Comparison of ENCODE assay signal across 7 mouse cellular contexts in genomic region chr7:73540202-73541078, GRCm38 (mm10). TPM values are rescaled to one million over a fixed set of nuclear protein-coding genes. Genes with fewer than 3 reads are reported as not detected.
DNase-seq lines count a peak whose midpoint lies in the region; ATAC-seq and TF ChIP-seq lines count a peak whose summit lies in the region.

No protein-coding gene starts in this region.

- H3K27ac ChIP-seq in testis, adult 2 months (ENCODE audit: control insufficient read depth, insufficient read depth, low read depth, low read length), result peak overlapping the region; percentile 61; the same call in 1 of the 2 replicates
- H3K27ac ChIP-seq in embryonic fibroblast, embryonic 13.5 days (ENCODE audit: insufficient read depth, low read length), result peak overlapping the region; percentile 94
- peak overlapping the region; percentile 74 for H3K27ac ChIP-seq in limb, embryonic 13.5 days
- peak overlapping the region; percentile 82 for H3K27ac ChIP-seq in stomach, embryonic 15.5 days

- H3K4me2 ChIP-seq in limb, embryonic 13.5 days (replicated peaks), result peak overlapping the region; percentile 60
- peak overlapping the region; percentile 48 for H3K4me2 ChIP-seq in stomach, embryonic 15.5 days

- under 1% methylated on average over 12 of the region's 12 CpGs for WGBS in limb, embryonic 13.5 days
- WGBS in stomach, embryonic 15.5 days, result under 1% methylated on average over 12 of the region's 12 CpGs

- H3K36me3 ChIP-seq in testis, adult 2 months (ENCODE audit: control insufficient read depth, insufficient read depth, low read length), result no peaks in the 10 kb centered on the region
- peaks cover 13% of the 10 kb centered on the region for H3K36me3 ChIP-seq in limb, embryonic 13.5 days
- H3K36me3 ChIP-seq in stomach, embryonic 15.5 days, result no peaks in the 10 kb centered on the region

- DNase-seq in testis, postnatal 14 days (ENCODE audit: low spot score), result no peak
- DNase-seq in gastrocnemius, postnatal 36 days, result no peak
- no peak for DNase-seq in kidney, postnatal 25 days

- no peaks in the 10 kb centered on the region for H3K27me3 ChIP-seq in testis, adult 2 months (ENCODE audit: control insufficient read depth, insufficient read depth, low read length)
- H3K27me3 ChIP-seq in limb, embryonic 13.5 days, result no peaks in the 10 kb centered on the region
- no peaks in the 10 kb centered on the region for H3K27me3 ChIP-seq in stomach, embryonic 15.5 days (replicated peaks)

- peak overlapping the region; percentile 90 for H3K9ac ChIP-seq in limb, embryonic 13.5 days
- H3K9ac ChIP-seq in stomach, embryonic 15.5 days, result peak overlapping the region; percentile 61; the same call in 1 of the 2 replicates

- no peak for TF ChIP-seq CTCF in testis, adult 2 months (IDR thresholded peaks at IDR 0.05; ENCODE audit: control insufficient read depth, insufficient read depth, insufficient replicate concordance, low read depth, low read length)
- no peak for TF ChIP-seq CTCF in embryonic fibroblast, embryonic 13.5 days (IDR thresholded peaks at IDR 0.05; ENCODE audit: borderline replicate concordance, insufficient read depth, low read length)

- no peak for TF ChIP-seq POLR2A in testis, adult 2 months (IDR thresholded peaks at IDR 0.05; ENCODE audit: control insufficient read depth, low read depth, low read length)
- no peak for TF ChIP-seq POLR2A in embryonic fibroblast, embryonic 13.5 days (IDR thresholded peaks at IDR 0.05; ENCODE audit: low read depth, low read length)

- no peak for ATAC-seq in limb, embryonic 13.5 days (ENCODE audit: low FRiP score, low read depth)
- ATAC-seq in stomach, embryonic 15.5 days (ENCODE audit: insufficient read depth, low FRiP score, low read depth), result no peak

- H3K4me3 ChIP-seq in testis, adult 2 months (ENCODE audit: control insufficient read depth, low read depth, low read length), result peak overlapping the region; percentile 57; the same call in 1 of the 2 replicates
- peak overlapping the region; percentile 98 for H3K4me3 ChIP-seq in embryonic fibroblast, embryonic 13.5 days (ENCODE audit: insufficient read depth, low read length)
- H3K4me3 ChIP-seq in limb, embryonic 13.5 days, result peak overlapping the region; percentile 74
- H3K4me3 ChIP-seq in stomach, embryonic 15.5 days (replicated peaks), result peak overlapping the region; percentile 51

- intact Hi-C loops in gastrocnemius, postnatal 36 days (cut with DNase I), result loop anchor here (2.0 kb wide), 2 partner anchors 16 to 78 kb away; no protein-coding TSS in a partner anchor

- H3K9me3 ChIP-seq in limb, embryonic 13.5 days, result no peaks in the 10 kb centered on the region
- no peaks in the 10 kb centered on the region for H3K9me3 ChIP-seq in stomach, embryonic 15.5 days

- H3K4me1 ChIP-seq in testis, adult 2 months (ENCODE audit: control insufficient read depth, insufficient read depth, low read length), result peaks cover 4% of the 10 kb centered on the region; the same call in 1 of the 2 replicates
- H3K4me1 ChIP-seq in embryonic fibroblast, embryonic 13.5 days (ENCODE audit: control insufficient read depth, insufficient read depth, low read length), result peaks cover 7% of the 10 kb centered on the region; the same call in 1 of the 2 replicates
- peaks cover 20% of the 10 kb centered on the region for H3K4me1 ChIP-seq in limb, embryonic 13.5 days
- H3K4me1 ChIP-seq in stomach, embryonic 15.5 days, result peaks cover 9% of the 10 kb centered on the region; the same call in 1 of the 2 replicates

RNA-seq across cellular contexts. Expression of gene Chd2, which starts 1.2 kb away (rescaled TPM):
- 17.7 and 20.6 TPM in 2 replicates for polyA plus RNA-seq in testis, adult 2 months (2012; rRNA removed)
- 45.2 and 51.4 TPM in 2 replicates for polyA plus RNA-seq in embryonic fibroblast, embryonic 13.5 days (2011; ENCODE audit: insufficient read length, low read depth, missing spikeins)
- polyA plus RNA-seq in limb, embryonic 13.5 days (2015; fragmentation: Nextera tagmentation; extraction: Ambion mirVana), result 62.5 and 66.3 TPM in 2 replicates
- 43.3 and 48.8 TPM in 2 replicates for polyA plus RNA-seq in stomach, embryonic 15.5 days (2015; fragmentation: Nextera tagmentation; extraction: Ambion mirVana)
- total RNA-seq in gastrocnemius, postnatal 36 days (2021), result 10 to 100 TPM; 22.4 to 39.9 TPM
